Mouse (Mus musculus): ENCODE measurements around the gene H2-T23. TPM values are rescaled to one million over a fixed set of nuclear protein-coding genes. Genes with fewer than 3 reads are reported as not detected.
A peak's percentile ranks its signal among the peaks of the same experiment; 100 is the strongest.

H2-T23 gene
- polyA plus RNA-seq, 1 experiment from 2014 or later, result 2.3 TPM

- Histone ChIP-seq H3K9ac (no peak overlapping the region), H3K4me2 (no peak overlapping the region)
- WGBS, result 86% methylated on average over 6 of the region's 6 CpGs
Measured at GRCm38 (mm10) chr17:35998545-35999305, 33.9 kb downstream of the H2-T23 start.

GRCm38 (mm10) chr17:35997713-35998510, 34.7 kb downstream of the H2-T23 start:
- H3K9me3 ChIP-seq, result no peaks in the 10 kb centered on the region
- H3K4me1 ChIP-seq (replicated peaks), result peaks cover 35% of the 10 kb centered on the region
- no peak overlapping the region for H3K4me3 ChIP-seq
- no peak overlapping the region for H3K27ac ChIP-seq (replicated peaks)
- 0 out of 2 replicates have a peak overlapping the region, but pooled peaks have one; percentile 4 for H3K9ac ChIP-seq
- ATAC-seq (ENCODE audit: low read depth), result no peak
- H3K27me3 ChIP-seq, result no peaks in the 10 kb centered on the region
- no peak overlapping the region for H3K4me2 ChIP-seq
- 64% methylated on average over 12 of the region's 12 CpGs for WGBS
- H3K36me3 ChIP-seq, result no peaks in the 10 kb centered on the region

More at GRCm38 (mm10) chr17:35998545-35999305, 33.9 kb downstream of the H2-T23 start:
- Histone ChIP-seq H3K4me1 (replicated peaks) (peaks cover 35% of the 10 kb centered on the region), H3K9me3 (no peaks in the 10 kb centered on the region), H3K27me3 (no peaks in the 10 kb centered on the region), H3K36me3 (no peaks in the 10 kb centered on the region), H3K27ac (replicated peaks) (no peak overlapping the region), H3K4me3 (no peak overlapping the region)
- no peak for ATAC-seq (ENCODE audit: low read depth)

- Histone ChIP-seq H3K9ac (no peak overlapping the region), H3K9me3 (no peaks in the 10 kb centered on the region), H3K4me2 (no peak overlapping the region), H3K27me3 (no peaks in the 10 kb centered on the region), H3K27ac (replicated peaks) (no peak overlapping the region), H3K4me3 (no peak overlapping the region), H3K36me3 (no peaks in the 10 kb centered on the region), H3K4me1 (replicated peaks) (peaks cover 35% of the 10 kb centered on the region)
- whole genome bisulfite sequencing, result 4% methylated on average over 11 of the region's 11 CpGs
- ATAC-seq (ENCODE audit: low read depth), result peak; percentile 52
Measured at GRCm38 (mm10) chr17:35996949-35997348, 35.7 kb downstream of the H2-T23 start.

DNA sequence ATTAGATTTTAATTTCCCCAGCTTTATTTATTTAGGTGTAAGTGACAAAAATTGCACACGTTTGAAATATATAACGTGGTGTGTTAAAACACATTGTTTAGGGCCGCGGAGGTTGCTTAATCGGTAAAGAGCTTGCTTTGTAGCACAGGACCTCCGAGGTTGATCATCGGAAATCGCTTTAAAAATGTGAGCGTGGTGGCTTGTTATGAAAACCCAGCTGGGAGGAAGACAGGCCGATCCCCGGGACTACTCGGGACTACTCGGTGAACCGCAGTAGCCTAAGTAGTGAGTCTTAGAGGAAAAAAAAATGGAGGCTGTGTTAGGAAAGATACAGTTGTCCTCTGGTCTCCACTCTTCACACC, 37.8 kb downstream of the H2-T23 start:
- H3K27me3 ChIP-seq, result no peaks in the 10 kb centered on the region
- WGBS, result 6% methylated on average over 14 of the region's 14 CpGs
- peak overlapping the region; percentile 70 for H3K4me2 ChIP-seq
- peaks cover 28% of the 10 kb centered on the region for H3K4me1 ChIP-seq (replicated peaks)
- no peak for ATAC-seq (ENCODE audit: low read depth)
- H3K9me3 ChIP-seq, result no peaks in the 10 kb centered on the region
- H3K27ac ChIP-seq (replicated peaks), result peak overlapping the region; percentile 76
- H3K36me3 ChIP-seq, result peaks cover 1% of the 10 kb centered on the region
- H3K9ac ChIP-seq, result peak overlapping the region; percentile 82
- peak overlapping the region; percentile 69 for H3K4me3 ChIP-seq

- ATAC-seq (ENCODE audit: low read depth), result peak; percentile 78
- Histone ChIP-seq H3K4me2 (peak overlapping the region; percentile 70), H3K9ac (peak overlapping the region; percentile 82), H3K36me3 (peaks cover 7% of the 10 kb centered on the region), H3K9me3 (no peaks in the 10 kb centered on the region), H3K4me1 (replicated peaks) (peaks cover 28% of the 10 kb centered on the region), H3K27me3 (no peaks in the 10 kb centered on the region), H3K27ac (replicated peaks) (peak overlapping the region; percentile 76), H3K4me3 (peak overlapping the region; percentile 69)
- WGBS, result 4% methylated on average over 31 of the region's 31 CpGs
Measured at GRCm38 (mm10) chr17:35994175-35994878, 38.3 kb downstream of the H2-T23 start.

DNA sequence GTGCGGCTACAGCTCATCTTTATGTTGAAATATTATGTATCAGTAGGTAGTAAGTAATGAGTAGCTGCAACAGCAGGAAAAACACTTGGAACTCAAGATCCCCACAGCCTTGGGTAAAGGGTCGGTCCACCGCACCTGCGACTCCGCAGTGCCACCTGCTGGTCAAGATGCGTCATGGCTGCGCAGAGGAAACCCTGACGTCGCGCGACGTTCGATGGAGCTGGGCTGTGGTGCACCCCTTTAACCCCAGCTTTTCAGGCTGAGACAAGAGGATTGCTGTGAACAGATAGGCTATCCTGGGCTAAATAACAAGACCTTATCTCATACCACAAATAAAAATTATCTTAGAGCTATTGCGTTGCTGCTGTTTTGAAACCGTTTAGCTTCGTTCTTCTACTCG, 39.0 kb downstream of the H2-T23 start:
- 7% methylated on average over 17 of the region's 17 CpGs for whole genome bisulfite sequencing
- H3K27me3 ChIP-seq, result no peaks in the 10 kb centered on the region

DNA sequence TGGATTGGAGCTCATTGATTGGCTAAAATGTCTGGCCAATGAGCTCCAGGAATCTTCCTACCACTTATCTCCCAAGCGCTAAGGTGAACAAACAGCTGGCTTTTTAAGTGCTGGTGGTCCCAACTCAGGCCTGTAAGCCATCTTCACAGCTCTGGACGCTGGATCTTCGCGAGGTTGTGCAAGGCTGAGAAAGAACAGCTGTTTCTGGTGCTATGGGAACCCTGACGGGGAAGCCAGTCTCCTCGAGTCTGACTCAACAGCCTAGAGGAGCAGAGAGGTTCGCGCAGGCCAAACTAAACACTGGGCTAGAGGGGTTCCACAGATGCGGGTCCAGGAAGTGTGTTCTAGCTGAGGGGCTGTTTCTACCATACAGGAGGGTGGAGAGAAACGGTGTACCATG, 40.9 kb downstream of the H2-T23 start:
- Histone ChIP-seq H3K9me3 (no peaks in the 10 kb centered on the region), H3K4me3 (no peak overlapping the region), H3K4me1 (replicated peaks) (peaks cover 17% of the 10 kb centered on the region), H3K27me3 (no peaks in the 10 kb centered on the region), H3K4me2 (no peak overlapping the region), H3K27ac (replicated peaks) (no peak overlapping the region), H3K36me3 (peaks cover 32% of the 10 kb centered on the region), H3K9ac (peak overlapping the region; percentile 22; the same call in 1 of the 2 replicates)
- WGBS, result 57% methylated on average over 10 of the region's 10 CpGs
- ATAC-seq (ENCODE audit: low read depth), result no peak

More for the DNA sequence above, 39.0 kb downstream of the H2-T23 start:
- Histone ChIP-seq H3K4me2 (peak overlapping the region; percentile 70), H3K9ac (no peak overlapping the region), H3K4me1 (replicated peaks) (peaks cover 28% of the 10 kb centered on the region), H3K36me3 (peaks cover 13% of the 10 kb centered on the region), H3K9me3 (no peaks in the 10 kb centered on the region), H3K27ac (replicated peaks) (no peak overlapping the region), H3K4me3 (peak overlapping the region; percentile 69)
- peak; percentile 78 for ATAC-seq (ENCODE audit: low read depth)

DNA sequence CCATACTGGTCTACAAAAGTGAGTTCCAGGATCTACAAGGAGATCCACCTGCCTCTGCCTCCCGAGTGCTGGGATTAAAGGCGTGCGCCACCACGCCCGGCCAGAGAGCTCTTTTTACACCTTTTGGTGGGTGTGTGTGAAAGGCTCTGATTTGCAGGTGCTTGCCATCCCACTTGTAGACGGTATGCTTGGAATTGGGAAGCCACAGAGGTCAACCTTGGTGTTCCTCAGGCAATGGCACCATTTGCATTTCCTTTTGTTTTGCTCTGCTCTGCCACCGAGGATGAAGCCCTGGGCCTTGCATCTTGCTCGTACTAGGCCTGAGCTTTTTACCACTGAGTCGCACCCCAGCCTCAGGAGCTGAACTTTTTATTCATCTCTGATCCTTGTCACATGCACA, 50.9 kb downstream of the H2-T23 start:
- H3K4me3 ChIP-seq, result no peak overlapping the region; the same call in 1 of the 2 replicates
- no peak overlapping the region for H3K27ac ChIP-seq (replicated peaks)
- WGBS, result 89% methylated on average over 9 of the region's 9 CpGs
- peak overlapping the region; percentile 90; the same call in 1 of the 2 replicates for H3K9ac ChIP-seq
- peak overlapping the region; percentile 91; the same call in 1 of the 2 replicates for H3K4me2 ChIP-seq
- H3K4me1 ChIP-seq (replicated peaks), result peaks cover 26% of the 10 kb centered on the region
- peaks cover 54% of the 10 kb centered on the region for H3K36me3 ChIP-seq
- H3K27me3 ChIP-seq, result no peaks in the 10 kb centered on the region
- no peak for ATAC-seq (ENCODE audit: low read depth)
- H3K9me3 ChIP-seq, result no peaks in the 10 kb centered on the region

GRCm38 (mm10) chr17:35980363-35980754, 52.3 kb downstream of the H2-T23 start:
- peak overlapping the region; percentile 77 for H3K4me3 ChIP-seq
- no peaks in the 10 kb centered on the region for H3K27me3 ChIP-seq
- H3K9me3 ChIP-seq, result no peaks in the 10 kb centered on the region
- H3K4me2 ChIP-seq, result peak overlapping the region; percentile 91
- peaks cover 26% of the 10 kb centered on the region for H3K4me1 ChIP-seq (replicated peaks)
- WGBS, result under 1% methylated on average over 29 of the region's 29 CpGs
- peak; percentile 33 for ATAC-seq (ENCODE audit: low read depth)
- peaks cover 44% of the 10 kb centered on the region for H3K36me3 ChIP-seq
- H3K9ac ChIP-seq, result peak overlapping the region; percentile 90
- peak overlapping the region; percentile 96 for H3K27ac ChIP-seq (replicated peaks)

Measured in neural tube, embryonic 13.5 days (tissue).